Mouse (Mus musculus): ENCODE measurements around the gene Pglyrp4. TPM values are rescaled to one million over a fixed set of nuclear protein-coding genes. Genes with fewer than 3 reads are reported as not detected.
"Not testable (repeated sequence)": the region's sequence is repeated elsewhere in the genome, so short reads cannot be mapped to it uniquely, and the experiment has no call there.

The Pglyrp4 gene
- polyA plus RNA-seq (2015; fragmentation: Nextera tagmentation; extraction: Ambion mirVana) = not detected in 2 replicates

DNA sequence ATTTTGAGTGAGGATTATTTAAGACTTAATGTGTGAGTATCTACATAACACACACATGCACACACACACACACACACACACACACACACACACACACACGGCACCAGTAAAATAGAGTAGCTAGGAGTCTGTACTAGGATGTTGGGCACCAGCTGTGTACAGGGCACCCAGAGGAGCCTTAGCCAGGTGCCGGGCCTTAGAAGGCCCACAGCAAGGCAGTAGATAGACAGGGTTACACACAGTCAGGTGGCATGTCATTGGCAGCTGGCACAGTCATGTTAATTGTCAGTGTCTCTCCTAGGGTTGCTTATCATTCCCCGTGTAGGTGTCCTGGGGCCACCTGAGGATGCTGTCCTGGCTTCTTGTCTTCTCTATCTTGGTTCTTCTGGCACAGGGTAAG is at the start of gene Pglyrp4:
Gene Pglyrp4 (plus strand): TSS at position 301 of the 400 bp plus-strand sequence.
- ATAC-seq (ENCODE audit: low FRiP score, low read depth) = no peak
- WGBS = 87% methylated on average over 3 of the region's 3 CpGs
- H3K4me3 ChIP-seq = no peak within 1 kb of the TSS
- H3K9me3 ChIP-seq = no peaks in the 10 kb centered on the region
- no peak within 1 kb of the TSS for H3K9ac ChIP-seq
- H3K4me2 ChIP-seq = no peak within 1 kb of the TSS
- H3K4me1 ChIP-seq (replicated peaks) = no peaks in the 10 kb centered on the region
- H3K27ac ChIP-seq (replicated peaks) = no peak within 1 kb of the TSS
- H3K36me3 ChIP-seq = no peaks in the 10 kb centered on the region
- H3K27me3 ChIP-seq = no peaks in the 10 kb centered on the region

DNA sequence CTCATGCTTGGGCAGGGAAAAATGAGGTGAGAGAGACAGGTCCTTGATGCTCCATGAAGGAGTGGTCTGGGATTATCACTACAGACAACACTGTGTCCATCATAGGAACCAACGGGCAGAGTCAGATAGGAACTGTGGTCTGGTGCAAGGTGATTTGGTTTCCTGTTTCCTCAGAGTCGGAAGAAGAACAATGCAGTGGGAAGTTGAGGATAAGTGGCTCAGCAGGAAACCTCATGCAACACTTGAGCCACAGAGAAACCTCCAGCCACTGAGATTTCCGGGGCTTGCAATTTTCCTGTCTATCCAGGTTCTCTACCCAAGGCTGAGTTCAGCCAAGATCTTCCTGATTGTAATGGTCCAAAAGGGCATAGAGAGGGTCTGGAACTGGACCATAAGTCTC is 48.0 kb upstream of the Pglyrp4 start:
- Histone ChIP-seq H3K27ac (replicated peaks) (no peak overlapping the region), H3K4me3 (no peak overlapping the region), H3K9me3 (no peaks in the 10 kb centered on the region), H3K4me2 (no peak overlapping the region), H3K4me1 (replicated peaks) (no peaks in the 10 kb centered on the region), H3K9ac (no peak overlapping the region), H3K36me3 (no peaks in the 10 kb centered on the region), H3K27me3 (no peaks in the 10 kb centered on the region)
- 65% methylated on average over 3 of the region's 3 CpGs for WGBS
- ATAC-seq (ENCODE audit: low FRiP score, low read depth) = no peak

DNA sequence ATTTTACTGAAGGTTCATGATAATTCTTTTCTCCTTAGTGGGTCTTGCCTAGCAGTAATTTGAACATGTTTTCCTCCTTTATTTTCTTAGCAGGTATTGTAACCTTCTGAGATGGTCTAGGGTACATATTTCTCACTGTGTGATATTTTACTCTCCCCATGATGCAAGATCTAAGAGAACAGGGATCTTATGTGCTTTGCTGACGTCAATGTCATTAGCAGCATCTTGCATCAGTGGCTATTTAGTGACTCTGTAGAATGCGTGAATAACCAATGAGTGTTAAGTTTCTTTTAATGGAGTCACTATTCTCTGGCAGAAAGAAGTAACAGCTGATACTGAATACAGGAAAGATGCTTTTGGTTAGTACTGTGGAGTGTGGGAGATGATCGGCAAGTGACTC is 42.8 kb upstream of the Pglyrp4 start:
- no peak overlapping the region for H3K9ac ChIP-seq

DNA sequence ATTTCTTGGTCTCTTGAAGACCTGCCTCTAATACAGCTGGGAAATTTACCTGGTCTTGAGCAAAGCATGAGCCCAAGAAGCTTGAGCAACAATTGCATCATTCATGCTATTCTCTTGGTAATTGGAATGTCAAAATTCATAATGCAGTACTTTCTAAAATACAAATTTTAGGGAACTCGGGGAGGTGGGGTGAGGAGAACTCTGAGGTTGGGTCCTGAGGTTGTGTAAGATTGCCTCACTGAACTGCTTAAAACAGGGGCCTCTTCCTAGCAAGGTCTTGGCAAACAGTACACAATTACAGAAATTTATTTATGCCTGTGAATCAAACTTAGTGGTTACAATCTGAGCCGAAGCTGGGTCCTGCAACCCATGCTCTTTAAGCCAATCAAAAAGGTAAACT is 39.9 kb upstream of the Pglyrp4 start:
- 86% methylated on average over 2 of the region's 2 CpGs for WGBS
- ATAC-seq (ENCODE audit: low FRiP score, low read depth) = no peak
- H3K36me3 ChIP-seq = no peaks in the 10 kb centered on the region
- no peaks in the 10 kb centered on the region for H3K4me1 ChIP-seq (replicated peaks)
- no peaks in the 10 kb centered on the region for H3K9me3 ChIP-seq
- no peaks in the 10 kb centered on the region for H3K27me3 ChIP-seq
- no peak overlapping the region for H3K4me3 ChIP-seq
- H3K27ac ChIP-seq (replicated peaks) = no peak overlapping the region
- H3K4me2 ChIP-seq = no peak overlapping the region
- no peak overlapping the region for H3K9ac ChIP-seq

More for the DNA sequence above, 42.8 kb upstream of the Pglyrp4 start:
- no peak overlapping the region for H3K4me3 ChIP-seq
- H3K4me2 ChIP-seq = no peak overlapping the region
- 87% methylated on average over 3 of the region's 3 CpGs for WGBS
- no peak for ATAC-seq (ENCODE audit: low FRiP score, low read depth)
- no peaks in the 10 kb centered on the region for H3K9me3 ChIP-seq
- H3K27ac ChIP-seq (replicated peaks) = no peak overlapping the region
- no peaks in the 10 kb centered on the region for H3K4me1 ChIP-seq (replicated peaks)
- no peaks in the 10 kb centered on the region for H3K27me3 ChIP-seq
- no peaks in the 10 kb centered on the region for H3K36me3 ChIP-seq

DNA sequence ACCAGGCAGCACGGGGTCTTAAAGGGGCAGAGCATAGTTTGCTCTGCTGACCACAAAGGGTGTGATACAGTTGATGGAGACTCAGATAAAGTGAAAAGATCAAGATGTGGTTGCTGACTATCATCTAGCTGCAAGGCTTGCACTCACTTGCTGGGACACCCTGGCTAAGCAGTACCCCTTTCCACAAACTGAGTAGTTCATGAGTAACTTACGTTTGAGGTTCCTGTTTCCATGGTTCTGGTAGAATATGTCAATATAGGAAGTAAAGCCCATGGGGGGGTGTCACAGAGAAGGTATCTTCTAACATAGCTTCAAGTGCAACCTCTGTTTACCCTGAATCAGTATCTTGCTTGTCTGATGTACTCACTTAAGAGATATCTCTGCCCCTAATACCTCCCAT is 33.2 kb upstream of the Pglyrp4 start:
- Histone ChIP-seq H3K4me2 (no peak overlapping the region), H3K27me3 (no peaks in the 10 kb centered on the region), H3K4me1 (replicated peaks) (no peaks in the 10 kb centered on the region), H3K4me3 (no peak overlapping the region), H3K27ac (replicated peaks) (no peak overlapping the region), H3K9me3 (no peaks in the 10 kb centered on the region), H3K9ac (no peak overlapping the region), H3K36me3 (no peaks in the 10 kb centered on the region)
- 78% methylated on average over 2 of the region's 2 CpGs for WGBS
- no peak for ATAC-seq (ENCODE audit: low FRiP score, low read depth)

DNA sequence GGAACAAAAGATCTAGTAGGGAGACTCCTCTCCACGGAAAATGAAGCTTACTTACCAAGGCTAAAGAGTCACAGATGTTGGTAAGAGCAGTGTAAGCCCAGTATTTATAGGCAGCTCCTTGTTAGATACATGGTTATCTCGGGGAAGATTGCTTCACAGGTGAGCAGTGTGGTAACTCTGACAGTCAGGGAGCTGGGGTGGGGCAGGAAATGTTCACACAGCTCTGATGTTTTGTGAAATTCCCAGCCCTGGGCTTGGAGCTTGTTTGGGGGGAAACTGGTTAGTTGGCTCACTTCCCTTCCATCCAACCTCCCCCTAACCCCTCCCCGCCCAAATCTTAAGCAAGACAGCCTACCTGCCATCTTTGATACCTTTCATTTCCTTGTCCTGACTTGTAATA is 31.1 kb upstream of the Pglyrp4 start, which contains the start of gene S100a9:
Gene S100a9 (minus strand): TSS at position 109 of the 400 bp plus-strand sequence.
- ATAC-seq (ENCODE audit: low FRiP score, low read depth) = no peak
- Histone ChIP-seq H3K36me3 (no peaks in the 10 kb centered on the region), H3K9ac (no peak within 1 kb of the TSS), H3K9me3 (no peaks in the 10 kb centered on the region), H3K4me2 (no peak within 1 kb of the TSS), H3K4me1 (replicated peaks) (no peaks in the 10 kb centered on the region), H3K27ac (replicated peaks) (no peak within 1 kb of the TSS), H3K4me3 (no peak within 1 kb of the TSS), H3K27me3 (no peaks in the 10 kb centered on the region)
- 70% methylated on average over 3 of the region's 3 CpGs for WGBS

DNA sequence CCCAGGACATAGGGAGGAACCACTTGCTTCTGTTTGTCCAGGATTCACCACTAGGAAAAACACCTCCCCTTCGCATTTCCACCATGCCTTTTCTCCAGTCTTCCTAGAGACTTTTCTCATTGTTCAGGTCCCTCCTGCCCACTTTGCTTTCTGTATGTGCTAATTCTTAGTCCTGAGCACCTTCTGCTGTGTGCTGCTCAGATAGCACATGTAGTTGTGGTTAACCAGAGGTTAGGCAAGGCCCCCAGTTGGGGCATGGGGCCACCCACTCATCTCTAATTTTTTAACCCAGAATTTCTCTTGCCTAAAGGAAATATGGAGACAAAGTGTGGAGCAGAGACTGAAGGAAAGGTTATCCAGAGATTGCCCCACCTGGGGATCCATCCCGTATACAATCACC is 24.5 kb upstream of the Pglyrp4 start:
- Histone ChIP-seq H3K27me3 (no peaks in the 10 kb centered on the region), H3K9ac (no peak overlapping the region), H3K4me3 (no peak overlapping the region), H3K27ac (replicated peaks) (no peak overlapping the region), H3K4me1 (replicated peaks) (no peaks in the 10 kb centered on the region), H3K9me3 (no peaks in the 10 kb centered on the region), H3K36me3 (no peaks in the 10 kb centered on the region), H3K4me2 (no peak overlapping the region)
- ATAC-seq (ENCODE audit: low FRiP score, low read depth) = no peak
- WGBS = 89% methylated on average over 2 of the region's 2 CpGs

DNA sequence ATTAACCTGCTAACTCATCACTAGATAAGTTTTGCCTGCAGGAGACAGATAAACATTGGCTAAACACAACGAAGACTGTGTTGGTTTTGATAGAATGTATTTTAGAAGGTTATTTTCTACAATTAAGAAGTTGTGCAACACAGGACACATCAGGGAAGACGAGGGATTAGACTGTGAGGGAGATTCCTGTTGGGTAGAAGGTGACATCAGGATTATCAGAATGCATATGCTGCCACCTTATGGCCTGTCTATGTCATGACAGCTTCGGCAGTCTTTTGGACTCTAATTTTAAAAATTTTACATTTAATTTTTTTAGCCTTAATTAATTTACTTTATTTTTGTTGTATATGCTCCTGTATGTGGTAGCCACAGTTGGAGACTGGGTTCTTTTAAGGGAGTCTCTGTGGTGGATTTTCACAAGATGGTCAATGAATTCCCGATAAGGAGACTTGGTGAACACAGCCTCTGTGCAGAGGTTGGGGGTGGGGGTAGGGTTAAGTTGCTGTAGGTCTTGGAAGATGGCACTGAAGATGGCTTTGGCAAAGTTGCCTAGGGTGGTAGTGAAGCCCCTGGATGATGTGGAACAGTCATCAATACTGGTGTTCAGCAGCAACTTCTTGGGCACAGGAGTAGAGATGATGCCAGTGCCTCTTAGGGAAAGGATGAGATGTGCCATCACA is 18.0 kb upstream of the Pglyrp4 start:
- no peaks in the 10 kb centered on the region for H3K36me3 ChIP-seq
- H3K27me3 ChIP-seq = 0 out of 2 replicates have a peak, but pooled peaks cover 3% of the 10 kb centered on the region
- H3K4me2 ChIP-seq = no peak overlapping the region
- peak; percentile 85; the same call in 1 of the 2 replicates for ATAC-seq (ENCODE audit: low FRiP score, low read depth)
- 27% methylated on average over 4 of the region's 4 CpGs for WGBS
- no peak overlapping the region for H3K9ac ChIP-seq
- H3K9me3 ChIP-seq = no peaks in the 10 kb centered on the region
- no peaks in the 10 kb centered on the region for H3K4me1 ChIP-seq (replicated peaks)
- H3K27ac ChIP-seq (replicated peaks) = no peak overlapping the region
- no peak overlapping the region for H3K4me3 ChIP-seq

DNA sequence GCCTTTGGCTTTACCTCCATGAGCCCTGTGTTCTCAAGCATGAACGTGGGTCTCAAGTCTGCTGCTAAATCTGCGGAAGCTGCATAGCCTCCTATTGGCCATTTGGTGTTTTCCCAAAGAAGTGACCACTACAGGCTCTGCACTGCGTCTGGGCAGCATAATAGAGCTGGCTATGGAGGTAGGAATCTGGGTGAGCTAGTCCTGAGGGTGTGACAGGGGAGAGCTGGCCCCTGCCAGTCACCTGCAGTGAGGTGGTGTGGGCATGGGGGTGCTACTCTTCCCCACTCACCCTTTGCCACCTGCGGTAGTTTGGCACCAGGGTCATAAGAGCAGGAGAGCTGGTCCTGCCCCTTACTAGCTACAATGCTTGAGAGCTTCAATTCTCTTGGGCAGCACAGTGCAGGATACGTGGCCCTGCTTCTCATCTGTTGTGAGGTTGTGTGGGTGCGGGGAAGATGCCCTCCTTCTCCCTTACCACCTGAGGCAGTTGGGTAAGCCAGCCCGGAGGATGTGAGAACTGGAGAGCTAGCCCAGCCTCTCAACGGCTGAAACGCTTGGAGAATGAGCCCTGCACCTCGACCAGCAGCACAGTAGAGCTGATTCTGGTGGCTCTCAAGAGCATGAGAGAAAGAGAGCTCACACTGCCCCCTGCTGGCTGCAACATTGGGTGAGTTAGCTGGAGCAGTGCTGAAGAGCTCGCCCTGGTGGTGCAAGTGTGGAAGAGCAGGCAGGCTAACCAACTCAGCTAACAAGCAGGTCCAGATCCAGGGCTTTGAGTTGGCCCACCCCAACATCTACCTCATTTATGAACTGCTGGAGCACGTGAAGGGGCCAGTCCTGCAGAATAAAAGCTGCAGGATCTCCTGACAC is 16.9 kb upstream of the Pglyrp4 start:
- no peaks in the 10 kb centered on the region for H3K9me3 ChIP-seq
- H3K27ac ChIP-seq (replicated peaks) = no peak overlapping the region
- H3K4me2 ChIP-seq = no peak overlapping the region
- 0 out of 2 replicates have a peak, but pooled peaks cover 3% of the 10 kb centered on the region for H3K27me3 ChIP-seq
- no peak overlapping the region for H3K9ac ChIP-seq
- no peaks in the 10 kb centered on the region for H3K4me1 ChIP-seq (replicated peaks)
- WGBS = 50% methylated on average over 12 of the region's 12 CpGs
- H3K36me3 ChIP-seq = no peaks in the 10 kb centered on the region
- H3K4me3 ChIP-seq = no peak overlapping the region
- ATAC-seq (ENCODE audit: low FRiP score, low read depth) = peak; percentile 48; the same call in 1 of the 2 replicates

DNA sequence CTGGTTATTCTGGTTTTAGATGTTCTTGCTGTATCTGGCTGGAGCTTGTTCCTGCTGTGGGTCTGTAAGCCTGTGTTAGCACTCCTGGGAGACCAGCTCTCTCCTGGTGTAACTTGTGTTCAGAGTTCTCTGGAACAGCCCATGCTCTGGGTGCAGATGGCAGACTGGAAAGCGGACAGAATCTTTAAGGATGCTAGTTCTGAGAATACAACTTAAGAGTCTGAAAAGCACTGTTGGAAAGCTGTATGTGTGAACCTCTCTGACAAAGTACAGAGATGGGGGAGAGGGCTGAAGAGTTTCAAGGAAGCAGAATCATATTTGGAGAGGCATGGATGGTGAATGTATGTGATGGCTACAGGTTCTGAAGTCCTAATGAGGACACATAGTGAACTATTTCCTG is 23.0 kb downstream of the Pglyrp4 start:
- WGBS = 95% methylated on average over 1 of the region's 1 CpGs
- Histone ChIP-seq H3K9me3 (no peaks in the 10 kb centered on the region), H3K27me3 (no peaks in the 10 kb centered on the region), H3K4me3 (no peak overlapping the region), H3K27ac (replicated peaks) (no peak overlapping the region), H3K9ac (no peak overlapping the region), H3K36me3 (no peaks in the 10 kb centered on the region), H3K4me1 (replicated peaks) (no peaks in the 10 kb centered on the region), H3K4me2 (no peak overlapping the region)
- ATAC-seq (ENCODE audit: low FRiP score, low read depth) = no peak

DNA sequence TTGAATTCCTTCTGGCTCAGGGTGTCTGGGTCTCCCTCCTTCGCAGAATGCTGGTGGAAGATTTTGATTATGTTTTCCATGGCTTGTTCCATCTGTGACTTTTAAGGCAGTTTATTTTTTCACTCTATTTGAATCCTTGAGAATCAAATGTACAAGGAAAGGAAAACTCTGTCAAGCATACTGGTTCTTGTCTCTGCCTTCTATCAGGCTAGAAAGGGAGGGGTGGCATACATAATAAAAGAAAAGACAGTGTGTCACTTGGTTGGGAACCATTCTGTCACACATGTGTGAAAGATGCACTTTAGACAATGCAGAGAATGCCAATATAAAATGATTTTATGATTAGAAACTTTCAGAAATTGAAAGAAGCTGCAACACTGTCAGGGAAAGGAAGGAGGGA is 51.1 kb downstream of the Pglyrp4 start, which contains the start of gene Gm5849:
Gene Gm5849 (minus strand): TSS at position 101 of the 400 bp plus-strand sequence.
- not testable (repeated sequence) for H3K4me3 ChIP-seq, H3K9me3 ChIP-seq
- 93% methylated on average over 1 of the region's 1 CpGs for WGBS

More for the DNA sequence above, 51.1 kb downstream of the Pglyrp4 start, which contains the start of gene Gm5849:
- not testable (repeated sequence) for H3K36me3 ChIP-seq; H3K27me3 ChIP-seq; H3K4me1 ChIP-seq (replicated peaks); H3K27ac ChIP-seq (replicated peaks); H3K9ac ChIP-seq; H3K4me2 ChIP-seq; ATAC-seq (ENCODE audit: low FRiP score, low read depth)
